Mouse (Mus musculus) brain, embryonic 14.5 days (tissue): ENCODE data around the gene Hdlbp.

Source experiments
- CTCF ChIP-seq: fragments of 200-500 bp; IDR thresholded peaks from 2 replicates; pipeline ENCODE4 v1.5.1; 2012; ENCODE audit warnings: inconsistent platforms, mild to moderate bottlenecking, moderate library complexity, borderline replicate concordance; ENCODE audit not compliant: insufficient read depth, insufficient read length; ENCODE audit errors: extremely low read depth
- POLR2A ChIP-seq: fragments of 200-500 bp; IDR thresholded peaks from 2 replicates; pipeline ENCODE4 v1.6.1; 2012; ENCODE audit warnings: mild to moderate bottlenecking, inconsistent platforms, borderline replicate concordance; ENCODE audit not compliant: poor library complexity, insufficient read depth, insufficient read length, severe bottlenecking; ENCODE audit errors: extremely low read depth

DNA sequence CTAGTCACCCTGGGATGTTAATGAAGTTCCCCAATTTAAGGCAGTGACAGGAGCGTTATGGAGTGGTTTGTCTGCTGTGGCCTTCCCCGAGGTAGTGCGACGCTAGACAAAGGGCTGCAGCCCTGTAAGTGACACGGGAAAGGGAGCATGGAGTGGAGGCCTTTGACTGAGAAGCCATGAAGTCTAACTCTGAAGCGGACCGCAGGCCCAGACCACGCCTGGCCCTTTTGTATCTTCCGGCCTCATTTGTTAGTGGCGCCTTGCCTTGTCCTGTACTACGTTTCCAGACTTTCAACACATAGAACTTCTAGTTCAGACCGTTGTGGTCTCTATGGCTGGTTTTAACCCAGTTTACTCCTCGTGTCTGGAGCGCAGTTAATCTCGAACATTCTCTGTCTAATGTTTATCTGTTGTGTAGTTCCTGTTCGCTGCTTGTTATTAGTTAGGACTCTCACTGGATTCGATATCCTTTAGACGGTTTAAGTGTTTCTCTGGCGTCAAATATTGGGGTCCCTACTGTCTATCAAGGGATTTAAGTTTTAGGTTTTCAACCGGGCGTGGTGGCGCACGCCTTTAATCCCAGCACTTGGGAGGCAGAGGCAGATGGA lies 965 bp upstream of the Hdlbp start:
- TF ChIP-seq POLR2A (no peak), CTCF (no peak)
